Mouse (Mus musculus): Measurements from ENCODE around the gene Alpk1. TPM values are rescaled to one million over a fixed set of nuclear protein-coding genes. Genes with fewer than 3 reads are reported as not detected.

Alpk1 gene
- polyA plus RNA-seq, 1 experiment from 2014 or later = 1.2 TPM

DNA sequence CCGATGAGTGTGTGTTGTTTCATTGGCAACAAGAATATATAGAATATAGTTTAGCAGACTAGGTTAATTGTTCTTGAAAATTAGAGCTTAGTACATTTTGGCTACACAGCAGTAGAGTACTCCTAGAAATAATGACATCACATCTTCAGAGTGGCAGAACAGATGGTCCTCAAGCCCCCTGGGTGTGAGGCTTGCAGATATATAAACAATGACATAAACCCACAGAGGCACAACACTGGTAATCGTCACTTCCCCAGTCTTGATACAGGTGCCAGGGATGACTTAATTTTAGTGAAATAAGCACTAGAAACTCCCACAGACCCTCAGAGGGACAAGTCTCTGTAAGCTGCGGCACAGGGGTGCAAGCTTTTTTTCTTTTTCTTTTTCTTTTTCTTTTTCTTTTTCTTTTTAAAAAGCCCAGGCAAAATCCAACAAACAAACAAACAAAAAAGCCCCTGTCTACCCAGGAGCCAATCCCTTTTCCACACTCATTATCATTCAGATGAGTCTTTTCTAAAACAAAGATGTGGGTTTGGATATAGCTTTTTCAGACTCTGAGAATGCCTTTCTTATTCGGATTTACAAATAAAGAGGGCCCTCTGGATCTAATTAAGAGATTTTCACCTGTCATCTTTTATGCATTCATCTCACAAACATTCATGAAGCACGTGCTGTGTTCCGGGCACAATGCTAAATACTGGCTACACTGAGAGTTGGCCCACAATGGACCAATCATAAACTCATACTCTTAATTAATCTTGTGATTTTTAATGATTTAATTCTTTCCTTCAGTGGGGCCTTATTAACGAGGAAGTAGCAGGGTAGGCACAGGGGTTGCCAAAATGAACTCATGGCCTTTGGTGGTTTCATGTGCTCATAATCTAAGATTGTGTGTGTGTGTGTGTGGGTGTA is 128.3 kb downstream of the Alpk1 start:
- ATAC-seq (replicated peaks; ENCODE audit: low FRiP score) = no peak
- H3K9me3 ChIP-seq (replicated peaks) = no peaks in the 10 kb centered on the region
- H3K36me3 ChIP-seq = no peaks in the 10 kb centered on the region
- WGBS = 70% methylated on average over 7 of the region's 7 CpGs
- no peak overlapping the region for H3K4me3 ChIP-seq (replicated peaks)
- H3K9ac ChIP-seq = no peak overlapping the region
- H3K4me2 ChIP-seq = no peak overlapping the region
- no peak overlapping the region for H3K27ac ChIP-seq
- no peaks in the 10 kb centered on the region for H3K4me1 ChIP-seq
- H3K27me3 ChIP-seq = peaks cover 8% of the 10 kb centered on the region

GRCm38 (mm10) chr3:127646156-127646825 is 134.0 kb downstream of the Alpk1 start:
- Histone ChIP-seq H3K9me3 (replicated peaks) (no peaks in the 10 kb centered on the region), H3K27me3 (peaks cover 63% of the 10 kb centered on the region), H3K27ac (no peak overlapping the region), H3K36me3 (no peaks in the 10 kb centered on the region), H3K4me1 (peaks cover 2% of the 10 kb centered on the region), H3K9ac (no peak overlapping the region), H3K4me3 (replicated peaks) (no peak overlapping the region), H3K4me2 (no peak overlapping the region)
- 57% methylated on average over 18 of the region's 18 CpGs for WGBS
- no peak for ATAC-seq (replicated peaks; ENCODE audit: low FRiP score)

DNA sequence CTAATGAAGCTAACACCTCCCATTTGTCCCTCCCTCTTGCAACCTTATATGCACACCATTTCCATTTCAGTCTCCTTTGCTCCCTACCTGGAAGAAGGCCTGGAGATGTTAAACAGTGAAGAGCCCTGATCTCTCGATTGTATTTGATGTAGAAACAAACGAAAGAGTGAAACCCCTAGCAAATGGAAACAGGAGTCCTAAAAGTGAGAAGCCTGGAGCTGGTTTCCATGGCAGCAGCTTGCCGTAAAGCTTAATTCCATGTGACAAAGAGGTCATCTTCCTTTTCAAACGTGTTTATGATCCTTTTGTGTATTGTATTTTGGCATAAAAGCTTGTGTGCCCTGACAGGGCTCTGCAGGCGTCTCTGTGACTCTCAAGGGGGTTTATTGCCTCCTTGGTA is 138.1 kb downstream of the Alpk1 start:
- Histone ChIP-seq H3K27ac (no peak overlapping the region), H3K4me1 (peaks cover 18% of the 10 kb centered on the region), H3K27me3 (peaks cover 96% of the 10 kb centered on the region), H3K36me3 (no peaks in the 10 kb centered on the region), H3K9me3 (replicated peaks) (no peaks in the 10 kb centered on the region), H3K4me2 (no peak overlapping the region), H3K9ac (no peak overlapping the region), H3K4me3 (replicated peaks) (no peak overlapping the region)
- WGBS = 3% methylated on average over 5 of the region's 5 CpGs
- ATAC-seq (replicated peaks; ENCODE audit: low FRiP score) = no peak

DNA sequence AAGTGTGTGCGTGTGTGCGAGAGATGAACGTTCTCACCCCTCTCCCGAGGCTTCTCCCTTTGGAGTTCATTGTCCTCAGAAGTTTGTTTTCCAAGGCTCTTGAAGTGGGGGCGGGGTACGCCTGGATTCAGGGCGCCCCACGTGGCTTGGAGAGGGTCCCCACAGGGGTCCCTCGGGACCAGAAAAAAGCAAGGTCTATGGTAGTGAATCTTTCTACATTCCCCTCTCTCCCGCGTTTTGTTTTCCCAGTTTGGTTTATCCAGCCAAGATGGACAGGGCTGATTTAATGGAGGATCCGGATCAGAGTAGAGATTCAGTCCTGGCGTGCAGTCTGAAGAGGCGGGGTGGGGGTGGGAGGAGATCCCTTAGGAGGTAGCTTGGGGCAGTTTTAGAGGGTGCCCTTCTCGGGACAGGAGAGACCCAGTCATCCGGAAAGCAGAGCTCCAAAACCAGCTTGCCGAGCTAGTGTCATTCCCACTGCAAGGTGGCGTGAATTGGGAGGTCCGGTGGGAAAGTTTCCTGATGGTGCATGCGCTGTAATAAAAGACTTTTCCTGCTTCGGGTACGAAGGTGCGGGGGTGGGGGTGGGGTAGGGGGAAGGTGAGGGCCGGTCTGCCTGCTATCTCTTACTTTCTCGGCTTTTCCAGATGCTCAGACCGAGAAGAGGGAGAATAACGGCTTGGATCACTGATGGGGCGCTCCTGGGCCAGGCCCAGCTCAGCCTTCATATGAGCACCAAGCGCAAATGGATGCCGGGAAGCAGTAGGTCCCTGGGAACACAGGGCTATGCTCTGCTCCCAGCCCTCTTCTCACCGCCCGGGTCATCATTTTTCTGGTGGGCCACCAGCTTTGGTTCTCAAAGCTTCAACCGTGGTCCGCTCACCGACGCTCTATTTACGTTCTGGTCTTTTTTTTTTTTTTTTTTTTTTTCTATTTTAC is 139.3 kb downstream of the Alpk1 start:
- no peaks in the 10 kb centered on the region for H3K36me3 ChIP-seq
- ATAC-seq (replicated peaks; ENCODE audit: low FRiP score) = peak; percentile 63
- WGBS = 3% methylated on average over 37 of the region's 37 CpGs
- H3K4me2 ChIP-seq = peak overlapping the region; percentile 48
- H3K4me1 ChIP-seq = peaks cover 18% of the 10 kb centered on the region
- no peak overlapping the region for H3K27ac ChIP-seq
- H3K4me3 ChIP-seq (replicated peaks) = peak overlapping the region; percentile 15; the same call in 1 of the 2 replicates
- no peak overlapping the region for H3K9ac ChIP-seq
- no peaks in the 10 kb centered on the region for H3K9me3 ChIP-seq (replicated peaks)
- peaks cover 96% of the 10 kb centered on the region for H3K27me3 ChIP-seq

GRCm38 (mm10) chr3:127639875-127640761 is 140.2 kb downstream of the Alpk1 start:
- no peaks in the 10 kb centered on the region for H3K36me3 ChIP-seq
- H3K4me3 ChIP-seq (replicated peaks) = peak overlapping the region; percentile 15; the same call in 1 of the 2 replicates
- H3K4me2 ChIP-seq = peak overlapping the region; percentile 48
- H3K27me3 ChIP-seq = peaks cover 95% of the 10 kb centered on the region
- ATAC-seq (replicated peaks; ENCODE audit: low FRiP score) = peak; percentile 79
- no peaks in the 10 kb centered on the region for H3K9me3 ChIP-seq (replicated peaks)
- no peak overlapping the region for H3K27ac ChIP-seq
- peaks cover 18% of the 10 kb centered on the region for H3K4me1 ChIP-seq
- WGBS = under 1% methylated on average over 36 of the region's 36 CpGs
- no peak overlapping the region for H3K9ac ChIP-seq

- H3K4me1 ChIP-seq = peaks cover 31% of the 10 kb centered on the region
- no peak overlapping the region for H3K9ac ChIP-seq
- ATAC-seq (replicated peaks; ENCODE audit: low FRiP score) = no peak
- no peaks in the 10 kb centered on the region for H3K9me3 ChIP-seq (replicated peaks)
- no peak overlapping the region for H3K4me3 ChIP-seq (replicated peaks)
- H3K36me3 ChIP-seq = no peaks in the 10 kb centered on the region
- 5% methylated on average over 3 of the region's 3 CpGs for WGBS
- no peak overlapping the region for H3K27ac ChIP-seq
- peaks cover 97% of the 10 kb centered on the region for H3K27me3 ChIP-seq
- H3K4me2 ChIP-seq = peak overlapping the region; percentile 69; the same call in 1 of the 2 replicates
Observed at GRCm38 (mm10) chr3:127634984-127635349, 145.4 kb downstream of the Alpk1 start.

DNA sequence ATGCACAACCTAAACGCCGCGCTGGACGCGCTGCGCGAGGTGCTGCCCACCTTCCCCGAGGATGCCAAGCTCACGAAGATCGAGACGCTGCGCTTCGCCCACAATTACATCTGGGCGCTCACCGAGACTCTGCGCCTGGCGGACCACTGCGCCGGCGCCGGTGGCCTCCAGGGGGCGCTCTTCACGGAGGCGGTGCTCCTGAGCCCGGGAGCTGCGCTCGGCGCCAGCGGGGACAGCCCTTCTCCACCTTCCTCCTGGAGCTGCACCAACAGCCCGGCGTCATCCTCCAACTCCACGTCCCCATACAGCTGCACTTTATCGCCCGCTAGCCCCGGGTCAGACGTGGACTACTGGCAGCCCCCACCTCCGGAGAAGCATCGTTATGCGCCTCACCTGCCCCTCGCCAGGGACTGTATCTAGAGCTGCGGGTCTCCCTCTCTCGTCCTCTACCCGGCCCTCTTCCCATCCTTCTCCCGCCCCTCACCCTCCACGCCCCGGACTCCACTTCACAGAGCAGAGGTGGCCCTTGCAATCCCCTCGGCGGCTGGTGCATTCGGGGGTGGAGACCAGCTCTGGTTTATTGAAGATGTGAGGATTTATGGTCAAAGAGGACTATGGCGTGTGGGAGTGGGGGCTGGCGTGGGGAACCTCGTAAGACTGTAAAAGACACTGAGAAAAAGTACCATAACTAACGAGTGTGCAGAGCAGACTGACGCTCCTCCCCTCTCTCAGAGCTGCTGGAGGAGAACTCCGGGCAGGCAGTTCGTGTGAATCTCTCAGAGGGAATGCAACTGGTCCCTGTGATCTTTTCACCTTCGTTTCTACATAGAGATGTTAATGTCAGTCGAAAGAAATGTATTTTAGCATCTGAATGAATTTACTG is 146.0 kb downstream of the Alpk1 start:
- Histone ChIP-seq H3K27me3 (peaks cover 96% of the 10 kb centered on the region), H3K4me2 (peak overlapping the region; percentile 69), H3K9ac (0 out of 2 replicates have a peak overlapping the region, but pooled peaks have one; percentile 22), H3K36me3 (no peaks in the 10 kb centered on the region), H3K9me3 (replicated peaks) (no peaks in the 10 kb centered on the region), H3K4me1 (peaks cover 27% of the 10 kb centered on the region), H3K4me3 (replicated peaks) (peak overlapping the region; percentile 38), H3K27ac (no peak overlapping the region)
- peak; percentile 87 for ATAC-seq (replicated peaks; ENCODE audit: low FRiP score)
- under 1% methylated on average over 58 of the region's 58 CpGs for WGBS

DNA sequence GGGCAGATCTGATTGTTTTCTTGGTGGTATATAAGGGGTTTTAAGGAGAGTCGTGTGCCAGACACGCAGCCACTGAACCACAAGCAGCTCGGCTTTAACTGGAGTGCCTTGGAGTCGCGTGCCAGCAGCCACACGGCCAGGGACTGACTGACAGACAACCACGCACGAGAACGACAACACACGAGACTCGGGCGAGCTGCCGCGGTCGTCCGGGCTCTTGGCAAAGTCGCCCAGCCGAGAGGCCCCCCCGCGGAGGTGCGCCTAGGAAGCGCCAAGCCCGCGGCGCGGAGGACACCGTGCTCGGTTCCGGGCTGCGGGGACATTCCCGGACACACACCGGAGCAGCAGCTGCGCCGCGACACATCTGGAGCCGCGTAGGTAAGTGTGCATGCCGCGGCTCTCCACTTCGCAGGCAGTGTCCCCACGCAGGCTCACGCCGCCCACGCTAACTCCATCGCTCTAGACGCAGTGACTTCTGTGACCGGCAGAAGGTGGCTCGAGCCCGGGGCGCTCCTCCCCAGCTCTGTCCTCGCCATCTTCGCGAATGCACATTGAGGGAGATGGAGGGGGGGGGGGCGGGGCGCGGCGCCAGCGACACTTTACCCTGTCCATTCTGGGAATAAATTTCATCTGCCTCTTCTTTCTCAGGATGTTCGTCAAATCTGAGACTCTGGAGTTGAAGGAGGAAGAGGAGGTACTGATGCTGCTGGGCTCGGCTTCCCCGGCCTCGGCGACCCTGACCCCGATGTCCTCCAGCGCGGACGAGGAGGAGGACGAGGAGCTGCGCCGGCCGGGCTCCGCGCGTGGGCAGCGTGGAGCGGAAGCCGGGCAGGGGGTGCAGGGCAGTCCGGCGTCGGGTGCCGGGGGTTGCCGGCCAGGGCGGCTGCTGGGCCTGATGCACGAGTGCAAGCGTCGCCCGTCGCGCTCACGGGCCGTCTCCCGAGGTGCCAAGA is 147.0 kb downstream of the Alpk1 start, which contains the start of gene Neurog2:
TSS of gene Neurog2 (plus strand) at position 56 of the 953 bp plus-strand sequence.
- WGBS = under 1% methylated on average over 92 of the region's 92 CpGs

GRCm38 (mm10) chr3:127632531-127632930 is 147.8 kb downstream of the Alpk1 start:
- under 1% methylated on average over 30 of the region's 32 CpGs for WGBS
- Histone ChIP-seq H3K9me3 (replicated peaks) (no peaks in the 10 kb centered on the region), H3K4me3 (replicated peaks) (peak overlapping the region; percentile 38), H3K4me1 (peaks cover 42% of the 10 kb centered on the region), H3K27ac (no peak overlapping the region), H3K36me3 (no peaks in the 10 kb centered on the region), H3K4me2 (peak overlapping the region; percentile 69), H3K27me3 (peaks cover 95% of the 10 kb centered on the region), H3K9ac (no peak overlapping the region)
- ATAC-seq (replicated peaks; ENCODE audit: low FRiP score) = peak; percentile 63

More for the DNA sequence above, 147.0 kb downstream of the Alpk1 start, which contains the start of gene Neurog2:
- Histone ChIP-seq H3K27ac (no peak within 1 kb of the TSS), H3K36me3 (no peaks in the 10 kb centered on the region), H3K9me3 (replicated peaks) (no peaks in the 10 kb centered on the region), H3K4me1 (peaks cover 34% of the 10 kb centered on the region), H3K9ac (no peak within 1 kb of the TSS), H3K4me3 (replicated peaks) (peak within 1 kb of the TSS; percentile 38), H3K4me2 (peak within 1 kb of the TSS; percentile 69), H3K27me3 (peaks cover 95% of the 10 kb centered on the region)
- peak; percentile 26 for ATAC-seq (replicated peaks; ENCODE audit: low FRiP score)

Measured in kidney, embryonic 15.5 days (tissue).